Mouse (Mus musculus) large intestine, adult 2 months (tissue): ENCODE results near the gene Il13ra2. TPM values are rescaled to one million over a fixed set of nuclear protein-coding genes. Genes with fewer than 3 reads are reported as not detected.
"Not testable (repeated sequence)": the region's sequence is repeated elsewhere in the genome, so short reads cannot be mapped to it uniquely, and the experiment has no call there.

ENCODE experiments used
- DNase-seq: peaks from one replicate; pipeline ENCODE4 v3.0.0-alpha.2; 2012; ENCODE audit warnings: low read depth, low spot score
- WGBS: fragments of 180-500 bp; shearing (Covaris S2); methylation state at CpG from one replicate; pipeline ENCODE4 v1.1.7; 2018; 5-methylcytosine and 5-hydroxymethylcytosine counted together
- polyA plus RNA-seq: library from polyadenylated mRNA; depleted of rRNA; stranded (reverse); fragments of >200 nt; gene quantifications from 2 replicates; pipeline ENCODE4 v1.2.3, GENCODE M21; 2012; rRNA removed

Gene Il13ra2
- polyA plus RNA-seq = not detected in 2 replicates

- no peak for DNase-seq
- 18% methylated on average over 1 of the region's 1 CpGs for WGBS
Measured at GRCm38 (mm10) chrX:147429129-147429528, at the start of gene Il13ra2. Il13ra2 (minus strand) TSS chrX:147429192.

- not testable (repeated sequence) for DNase-seq
- 67% methylated on average over 1 of the region's 1 CpGs for WGBS
Measured at GRCm38 (mm10) chrX:147453610-147454009, 24.6 kb upstream of the Il13ra2 start, which contains the start of gene Vmn1r239-ps. Vmn1r239-ps (minus strand) TSS chrX:147453710.

GRCm38 (mm10) chrX:147443386-147443785 lies 14.4 kb upstream of the Il13ra2 start:
- 69% methylated on average over 4 of the region's 4 CpGs for WGBS
- no peak for DNase-seq

- DNase-seq = no peak
- 65% methylated on average over 2 of the region's 2 CpGs for WGBS
Measured at GRCm38 (mm10) chrX:147435400-147435799, 6.4 kb upstream of the Il13ra2 start.

- WGBS = 60% methylated on average over 1 of the region's 1 CpGs
- DNase-seq = no peak
Measured at GRCm38 (mm10) chrX:147429753-147430152, 761 bp upstream of the Il13ra2 start.

- 76% methylated on average over 1 of the region's 1 CpGs for WGBS
- DNase-seq = no peak
Measured at GRCm38 (mm10) chrX:147393446-147393845, 35.5 kb downstream of the Il13ra2 start.

GRCm38 (mm10) chrX:147349167-147349566 lies 79.8 kb downstream of the Il13ra2 start:
- 75% methylated on average over 2 of the region's 2 CpGs for WGBS
- DNase-seq = no peak

Other genes with a start within 250 kb of the Il13ra2 start
- gene Vmn1r239-ps, start 24.5 kb upstream of the Il13ra2 start, polyA plus RNA-seq = not detected in 2 replicates
- 0.16 and 0.30 TPM in 2 replicates for gene Lrch2, start 124.9 kb upstream of the Il13ra2 start, polyA plus RNA-seq